Mouse (Mus musculus): Measurements from ENCODE around the gene S100a5. TPM values are rescaled to one million over a fixed set of nuclear protein-coding genes. Genes with fewer than 3 reads are reported as not detected.

Gene S100a5
- polyA plus RNA-seq (2014; fragmentation: Illumina TruSeq; extraction: RNeasy Lipid Tissue Mini Kit (QIAGEN cat#74804); ENCODE audit: low replicate concordance) = not detected

DNA sequence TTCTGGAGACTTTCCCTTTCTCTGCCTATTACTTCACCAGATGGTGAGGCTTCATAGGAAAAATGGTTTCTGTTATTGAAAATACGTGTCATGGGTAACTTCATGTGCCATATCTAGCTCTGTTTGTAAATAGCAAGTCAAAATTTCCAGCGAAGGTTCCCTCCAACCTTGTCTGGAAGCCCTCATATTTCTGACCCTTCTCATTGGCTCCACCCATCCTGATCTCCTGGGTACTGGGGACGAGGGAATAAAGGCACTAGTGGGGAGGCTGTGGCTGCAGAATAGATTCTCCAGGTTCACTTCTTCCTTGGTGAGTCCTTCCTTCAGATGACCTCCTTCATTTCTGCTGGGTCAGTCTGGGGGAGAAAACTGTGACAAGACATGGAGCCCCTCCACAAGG, at the start of gene S100a5:
TSS of gene S100a5 (plus strand) at position 301 of the 400 bp plus-strand sequence.

GRCm38 (mm10) chr3:90560008-90560628, 48.2 kb upstream of the S100a5 start, which contains the start of gene S100a3:
TSS of gene S100a3 (plus strand) at chr3:90560578.

DNA sequence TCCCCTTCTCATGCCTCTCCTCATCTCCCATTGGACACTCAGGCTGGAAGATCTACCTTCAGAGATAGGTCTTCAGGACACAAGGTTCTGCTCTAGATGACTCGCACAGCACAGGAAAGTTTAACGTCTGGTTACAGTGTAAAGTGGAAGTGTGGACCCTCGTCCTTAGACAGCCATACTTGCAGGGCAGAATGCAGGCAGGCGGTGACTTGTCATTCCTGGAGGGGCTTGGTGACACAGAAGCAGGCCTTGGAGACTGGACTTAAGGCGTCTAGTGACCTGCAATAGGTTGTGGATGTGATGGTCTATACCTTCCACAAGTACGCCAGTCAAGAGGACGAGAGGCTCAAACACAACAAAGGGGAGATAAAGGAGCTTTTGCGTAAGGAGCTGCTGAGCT, 18.4 kb upstream of the S100a5 start, which contains the start of gene S100a2:
TSS of gene S100a2 (plus strand) at position 301 of the 400 bp plus-strand sequence.

DNA sequence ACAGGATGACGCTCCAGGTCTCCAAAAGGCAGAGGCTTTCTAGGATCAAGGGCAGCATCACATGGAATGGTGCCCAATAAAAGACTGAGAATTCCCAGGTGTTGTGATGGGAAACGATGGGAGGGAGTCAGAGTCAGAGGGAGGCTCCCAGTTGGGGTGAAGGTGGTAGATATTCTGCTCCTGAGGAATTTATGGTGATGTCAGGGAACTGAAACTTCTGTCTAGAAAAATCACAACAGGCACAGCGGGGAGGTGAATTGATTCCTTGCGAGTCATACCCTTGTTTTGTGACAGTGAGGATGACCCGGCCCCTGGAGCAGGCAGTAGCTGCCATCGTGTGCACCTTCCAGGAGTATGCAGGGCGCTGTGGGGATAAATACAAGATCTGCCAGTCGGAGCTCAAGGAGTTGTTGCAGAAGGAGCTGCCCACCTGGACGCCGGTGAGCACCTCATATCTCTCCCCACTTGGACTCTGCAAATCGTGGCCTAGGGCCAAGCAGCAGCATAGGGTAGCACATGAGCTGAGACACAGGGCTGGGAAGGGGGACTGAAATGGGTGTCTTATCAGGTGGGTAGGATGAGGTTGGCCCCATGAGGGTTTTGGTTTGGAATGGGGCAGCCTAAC, 6.7 kb upstream of the S100a5 start, which contains the start of gene Gm42674:
TSS of gene Gm42674 (plus strand) at position 419 of the 625 bp plus-strand sequence.

DNA sequence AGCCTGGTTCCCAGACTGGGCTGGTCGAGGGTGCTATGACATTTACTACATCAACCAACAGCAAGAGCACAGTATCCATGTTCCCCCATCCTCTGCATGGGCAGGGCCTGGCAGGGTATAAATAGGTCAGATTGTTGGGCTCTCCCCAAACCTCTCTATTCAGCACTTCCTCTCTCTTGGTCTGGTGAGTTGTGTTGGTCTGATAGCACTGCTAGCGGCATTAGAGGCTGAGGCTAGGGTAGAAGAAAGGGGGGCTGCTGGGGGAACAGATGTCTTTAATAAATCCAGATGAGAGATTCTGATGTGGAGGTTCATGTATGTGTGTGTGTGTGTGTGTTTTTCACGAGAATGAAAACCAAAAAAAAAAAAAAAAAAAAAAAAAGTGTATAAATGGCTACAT, 4.7 kb upstream of the S100a5 start, which contains the start of gene S100a4:
TSS of gene S100a4 (plus strand) at position 149 of the 400 bp plus-strand sequence.

DNA sequence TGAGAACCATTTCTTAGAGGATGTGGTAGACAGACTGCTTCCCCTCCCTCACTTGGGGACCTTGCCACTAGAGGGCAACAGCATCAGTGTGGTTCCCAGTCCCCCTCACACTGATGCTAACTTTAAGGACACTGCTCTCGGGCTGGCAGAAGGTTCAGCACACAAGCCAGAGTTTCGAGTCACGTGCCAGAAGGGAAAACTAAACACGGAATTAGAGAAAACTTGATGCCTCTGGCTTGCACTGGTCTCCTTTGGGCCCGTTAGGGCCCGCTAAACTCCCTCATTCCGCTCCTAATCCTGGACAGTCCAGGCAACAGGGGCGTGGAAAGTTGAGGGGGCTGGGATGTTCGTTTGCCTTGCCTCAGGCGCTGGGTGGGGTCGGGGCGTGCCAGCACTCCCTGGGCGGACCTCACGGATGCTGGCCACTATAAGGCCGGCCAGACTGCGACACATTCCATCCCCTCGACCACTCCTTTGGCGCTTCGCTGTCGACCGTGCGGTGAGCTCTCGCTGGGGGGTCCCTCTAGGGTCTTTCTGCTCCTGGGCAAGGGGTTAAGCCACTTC, 4.5 kb downstream of the S100a5 start, which contains the start of gene S100a6:
TSS of gene S100a6 (plus strand) at position 155 of the 564 bp plus-strand sequence.

DNA sequence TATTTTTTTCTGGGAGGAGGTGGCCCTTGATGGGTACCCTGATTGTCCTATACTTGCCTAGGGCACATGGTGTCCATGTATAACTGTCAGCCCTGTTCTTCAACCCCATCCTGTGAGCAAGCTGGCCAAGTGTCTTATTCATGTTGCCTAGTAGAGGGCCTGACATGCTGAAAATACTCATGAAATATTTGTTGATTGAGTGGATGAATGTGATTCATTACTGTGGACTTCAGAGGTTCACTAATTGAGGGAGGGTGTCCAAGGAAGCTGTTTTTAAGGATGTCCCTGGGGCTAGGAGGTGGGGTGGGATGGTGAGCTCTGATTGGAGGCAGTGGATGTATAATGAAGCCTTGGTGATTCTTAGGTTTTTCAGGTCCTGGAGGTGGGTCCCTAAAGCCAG, 45.4 kb downstream of the S100a5 start, which contains the start of gene S100a7a:
TSS of gene S100a7a (plus strand) at position 301 of the 400 bp plus-strand sequence.

Other genes starting within 250 kb of the S100a5 start
- not detected for gene Slc27a3, start 218.6 kb upstream of the S100a5 start, polyA plus RNA-seq (2014; fragmentation: Illumina TruSeq; extraction: RNeasy Lipid Tissue Mini Kit (QIAGEN cat#74804); ENCODE audit: low replicate concordance)
- gene Ints3, start 174.9 kb upstream of the S100a5 start, polyA plus RNA-seq (2014; fragmentation: Illumina TruSeq; extraction: RNeasy Lipid Tissue Mini Kit (QIAGEN cat#74804); ENCODE audit: low replicate concordance) = 8.9 TPM
- 1.4 TPM for gene Npr1, start 142.7 kb upstream of the S100a5 start, polyA plus RNA-seq (2014; fragmentation: Illumina TruSeq; extraction: RNeasy Lipid Tissue Mini Kit (QIAGEN cat#74804); ENCODE audit: low replicate concordance)
- 30.4 TPM for gene Ilf2, start 132.4 kb upstream of the S100a5 start, polyA plus RNA-seq (2014; fragmentation: Illumina TruSeq; extraction: RNeasy Lipid Tissue Mini Kit (QIAGEN cat#74804); ENCODE audit: low replicate concordance)
- 32.7 TPM for gene Snapin, start 117.5 kb upstream of the S100a5 start, polyA plus RNA-seq (2014; fragmentation: Illumina TruSeq; extraction: RNeasy Lipid Tissue Mini Kit (QIAGEN cat#74804); ENCODE audit: low replicate concordance)
- 112 TPM for gene Chtop, start 99.0 kb upstream of the S100a5 start, polyA plus RNA-seq (2014; fragmentation: Illumina TruSeq; extraction: RNeasy Lipid Tissue Mini Kit (QIAGEN cat#74804); ENCODE audit: low replicate concordance)
- gene S100a1, start 94.1 kb upstream of the S100a5 start, polyA plus RNA-seq (2014; fragmentation: Illumina TruSeq; extraction: RNeasy Lipid Tissue Mini Kit (QIAGEN cat#74804); ENCODE audit: low replicate concordance) = 27.6 TPM
- 2.8 TPM for gene S100a13, start 94.1 kb upstream of the S100a5 start, polyA plus RNA-seq (2014; fragmentation: Illumina TruSeq; extraction: RNeasy Lipid Tissue Mini Kit (QIAGEN cat#74804); ENCODE audit: low replicate concordance)
- not detected for gene S100a14, start 81.7 kb upstream of the S100a5 start, polyA plus RNA-seq (2014; fragmentation: Illumina TruSeq; extraction: RNeasy Lipid Tissue Mini Kit (QIAGEN cat#74804); ENCODE audit: low replicate concordance)
- 9.7 TPM for gene S100a16, start 71.3 kb upstream of the S100a5 start, polyA plus RNA-seq (2014; fragmentation: Illumina TruSeq; extraction: RNeasy Lipid Tissue Mini Kit (QIAGEN cat#74804); ENCODE audit: low replicate concordance)
- not detected for gene S100a3, start 47.9 kb upstream of the S100a5 start, polyA plus RNA-seq (2014; fragmentation: Illumina TruSeq; extraction: RNeasy Lipid Tissue Mini Kit (QIAGEN cat#74804); ENCODE audit: low replicate concordance)
- not detected for gene S100a2, start 18.3 kb upstream of the S100a5 start, polyA plus RNA-seq (2014; fragmentation: Illumina TruSeq; extraction: RNeasy Lipid Tissue Mini Kit (QIAGEN cat#74804); ENCODE audit: low replicate concordance)
- not detected for gene Gm42674, start 6.6 kb upstream of the S100a5 start, polyA plus RNA-seq (2014; fragmentation: Illumina TruSeq; extraction: RNeasy Lipid Tissue Mini Kit (QIAGEN cat#74804); ENCODE audit: low replicate concordance)
- gene S100a4, start 4.8 kb upstream of the S100a5 start, polyA plus RNA-seq (2014; fragmentation: Illumina TruSeq; extraction: RNeasy Lipid Tissue Mini Kit (QIAGEN cat#74804); ENCODE audit: low replicate concordance) = not detected
- gene S100a6, start 4.4 kb downstream of the S100a5 start, polyA plus RNA-seq (2014; fragmentation: Illumina TruSeq; extraction: RNeasy Lipid Tissue Mini Kit (QIAGEN cat#74804); ENCODE audit: low replicate concordance) = 8.6 TPM
- gene S100a7a, start 45.5 kb downstream of the S100a5 start, polyA plus RNA-seq (2014; fragmentation: Illumina TruSeq; extraction: RNeasy Lipid Tissue Mini Kit (QIAGEN cat#74804); ENCODE audit: low replicate concordance) = not detected
- gene S100a8, start 60.5 kb downstream of the S100a5 start, polyA plus RNA-seq (2014; fragmentation: Illumina TruSeq; extraction: RNeasy Lipid Tissue Mini Kit (QIAGEN cat#74804); ENCODE audit: low replicate concordance) = not detected
- not detected for gene S100a9, start 87.2 kb downstream of the S100a5 start, polyA plus RNA-seq (2014; fragmentation: Illumina TruSeq; extraction: RNeasy Lipid Tissue Mini Kit (QIAGEN cat#74804); ENCODE audit: low replicate concordance)
- gene Pglyrp4, start 118.4 kb downstream of the S100a5 start, polyA plus RNA-seq (2014; fragmentation: Illumina TruSeq; extraction: RNeasy Lipid Tissue Mini Kit (QIAGEN cat#74804); ENCODE audit: low replicate concordance) = not detected
- gene Gm5849, start 169.4 kb downstream of the S100a5 start, polyA plus RNA-seq (2014; fragmentation: Illumina TruSeq; extraction: RNeasy Lipid Tissue Mini Kit (QIAGEN cat#74804); ENCODE audit: low replicate concordance) = not detected